Mouse (Mus musculus) ES-E14 (cell line): ENCODE data around the gene Pde2a.

Experiments
- CHD2 ChIP-seq: IDR thresholded peaks from 2 replicates; pipeline ENCODE4 v1.6.1; 2014; ENCODE audit warnings: mild to moderate bottlenecking, low read depth, low read length, inconsistent platforms
- HCFC1 ChIP-seq: IDR thresholded peaks from 2 replicates; pipeline ENCODE4 v1.6.1; 2012; ENCODE audit warnings: low read length, inconsistent platforms, borderline replicate concordance; ENCODE audit not compliant: insufficient read depth
- MAFK ChIP-seq: IDR thresholded peaks from 2 replicates; pipeline ENCODE4 v1.6.1; 2014; ENCODE audit warnings: mild to moderate bottlenecking, low read depth, low read length, inconsistent platforms; ENCODE audit not compliant: insufficient read depth
- ZC3H11A ChIP-seq: IDR thresholded peaks from 2 replicates; pipeline ENCODE4 v1.6.1; 2012; ENCODE audit warnings: low read depth, mild to moderate bottlenecking, inconsistent platforms, low read length, borderline replicate concordance
- ZNF384 ChIP-seq: IDR thresholded peaks from 2 replicates; pipeline ENCODE4 v1.6.1; 2012; ENCODE audit warnings: low read depth, low read length, inconsistent platforms

DNA sequence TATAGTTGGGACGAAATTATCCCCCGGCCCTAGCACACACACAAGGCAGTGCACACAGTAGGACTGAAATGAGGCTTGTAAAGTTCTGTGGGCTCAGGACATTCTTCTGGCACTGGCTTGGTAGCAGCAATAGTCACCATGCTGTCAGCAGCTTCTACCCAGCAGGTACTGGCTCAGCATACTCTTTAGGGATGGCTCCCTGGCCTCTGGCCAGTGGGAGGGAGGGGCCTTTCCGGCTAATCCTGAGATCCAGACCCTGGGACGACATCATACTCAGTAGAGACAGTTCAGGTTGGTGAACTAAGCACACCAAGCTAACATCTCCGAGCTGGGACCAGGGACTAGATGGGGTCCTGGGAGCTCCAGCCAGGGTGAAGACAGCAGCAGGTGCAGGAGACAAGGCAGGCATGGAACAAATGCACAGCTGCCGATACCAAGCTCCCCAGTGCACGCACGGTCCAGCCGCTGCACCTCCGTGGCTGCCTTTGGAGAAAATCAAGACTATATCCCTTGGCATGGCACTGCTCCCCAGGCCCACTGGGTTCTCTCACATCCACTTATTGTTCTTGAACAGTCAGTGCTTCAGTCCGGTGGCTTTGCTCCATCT is 42.3 kb downstream of the Pde2a start:
- TF ChIP-seq CHD2 = no peak
- TF ChIP-seq MAFK = no peak
- no peak for TF ChIP-seq HCFC1
- no peak for TF ChIP-seq ZNF384
- TF ChIP-seq ZC3H11A = no peak
